In the genomic region with DNA sequence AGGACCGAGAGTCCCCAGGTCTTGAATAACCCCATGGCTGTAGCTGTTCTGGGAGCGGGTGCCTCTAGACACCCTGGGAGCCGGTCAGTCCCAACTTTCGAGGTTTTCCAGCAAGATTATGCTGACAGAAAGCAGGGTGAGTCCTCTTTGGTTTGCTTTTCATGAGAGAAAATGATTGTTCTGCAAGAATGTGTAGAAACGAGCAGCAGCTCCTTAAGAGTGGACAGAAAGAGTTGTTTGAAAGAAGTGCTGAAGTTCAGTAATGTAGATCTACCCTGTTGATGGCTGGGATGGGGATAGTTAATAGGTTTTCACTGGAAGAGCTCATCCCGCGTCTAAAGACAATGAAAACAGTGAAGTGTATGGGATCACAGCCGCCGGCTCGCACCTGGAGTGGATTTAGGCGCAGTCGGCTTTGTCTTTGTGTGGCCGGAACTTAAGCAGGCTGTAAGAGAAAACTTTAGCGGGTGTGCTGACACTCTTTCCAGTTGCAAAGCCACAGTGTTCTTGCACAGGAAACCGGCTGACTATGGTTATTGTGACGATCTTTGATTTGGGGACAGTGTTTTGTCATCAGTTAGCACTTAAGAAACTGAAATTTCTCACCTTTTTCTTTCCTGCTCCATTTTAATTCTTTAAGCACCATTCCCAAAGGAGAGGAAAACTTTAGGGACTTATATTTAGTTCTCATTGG, we compare ENCODE assay signal across 9 mouse cellular contexts. TPM values are rescaled to one million over a fixed set of nuclear protein-coding genes. Genes with fewer than 3 reads are reported as not detected.
A peak's percentile ranks its signal among the peaks of the same experiment; 100 is the strongest.
DNase-seq lines count a peak whose midpoint lies in the region; ATAC-seq lines count a peak whose summit lies in the region.
"Had no signal": no experiment of that assay in that cellular context is flagged by ENCODE, and none has a peak within 500 bp of the region (broad histone marks: within the 10 kb centered on the region; RNA-seq: fewer than 3 reads in every experiment).

No protein-coding gene starts in this region.

- DNase-seq in heart, adult 11 months, result no peak
- peak; percentile 54 for DNase-seq in embryonic facial prominence, embryonic 11.5 days (ENCODE audit: low spot score)
- peak; percentile 5 to 36 for DNase-seq in natural killer cell, adult 2 months (ENCODE audit: low spot score in 2 of 2)
- no peak for DNase-seq in right cerebral cortex, postnatal 4 days
- DNase-seq in gastrocnemius, postnatal 14 days, result no peak
- DNase-seq in cerebellum, adult 18-20 months, result no peak

- ATAC-seq in heart, embryonic 14.5 days (ENCODE audit: insufficient number of reproducible peaks, insufficient read depth, low FRiP score, low read depth), result peak; percentile 13; the same call in 1 of the 2 replicates
- peak; percentile 27; the same call in 1 of the 2 replicates for ATAC-seq in embryonic facial prominence, embryonic 11.5 days (replicated peaks; ENCODE audit: insufficient number of reproducible peaks, low FRiP score, low TSS enrichment, low read depth)
- ATAC-seq in intestine, embryonic 15.5 days, result no peak

- no peaks in the 10 kb centered on the region for H3K9me3 ChIP-seq in heart, embryonic 14.5 days (ENCODE audit: control insufficient read depth, low read length)
- no peaks in the 10 kb centered on the region for H3K9me3 ChIP-seq in embryonic facial prominence, embryonic 11.5 days (replicated peaks; ENCODE audit: control insufficient read depth, low read length)
- no peaks in the 10 kb centered on the region for H3K9me3 ChIP-seq in intestine, embryonic 15.5 days

- intact Hi-C loops in gastrocnemius, postnatal 14 days (cut with DNase I; ENCODE audit: low total_unique reads), result no loop called here

- peak overlapping the region; percentile 91 for H3K4me2 ChIP-seq in heart, embryonic 14.5 days (ENCODE audit: low read length)
- H3K4me2 ChIP-seq in embryonic facial prominence, embryonic 11.5 days (ENCODE audit: low read depth, low read length), result peak overlapping the region; percentile 83
- peak overlapping the region; percentile 83 for H3K4me2 ChIP-seq in intestine, embryonic 15.5 days (replicated peaks)

- no peak overlapping the region for H3K27ac ChIP-seq in heart, embryonic 14.5 days (replicated peaks in 1 of 2; ENCODE audit: control insufficient read depth in 1 of 2, insufficient read depth in 1 of 2, low read depth in 2 of 2, low read length in 2 of 2)
- no peak overlapping the region for H3K27ac ChIP-seq in embryonic facial prominence, embryonic 11.5 days (replicated peaks; ENCODE audit: low read depth, low read length)
- H3K27ac ChIP-seq in intestine, embryonic 15.5 days, result no peak overlapping the region

- 4% methylated on average over 16 of the region's 16 CpGs for WGBS in heart, embryonic 14.5 days
- under 1% methylated on average over 16 of the region's 16 CpGs for WGBS in embryonic facial prominence, embryonic 11.5 days
- WGBS in intestine, embryonic 15.5 days, result 2% methylated on average over 16 of the region's 16 CpGs

- H3K9ac ChIP-seq in heart, embryonic 14.5 days (ENCODE audit: low read length), result peak overlapping the region; percentile 68
- H3K9ac ChIP-seq in embryonic facial prominence, embryonic 11.5 days (replicated peaks; ENCODE audit: low read length), result peak overlapping the region; percentile 51
- no peak overlapping the region for H3K9ac ChIP-seq in intestine, embryonic 15.5 days

- H3K4me1 ChIP-seq in heart, embryonic 14.5 days (ENCODE audit: control insufficient read depth in 2 of 2, insufficient read depth in 2 of 2, low read length in 2 of 2), result 0 out of 4 replicates have a peak, but pooled peaks cover 0 to 3% of the 10 kb centered on the region in 2 experiments
- H3K4me1 ChIP-seq in embryonic facial prominence, embryonic 11.5 days (ENCODE audit: control insufficient read depth, insufficient read depth, low read length), result no peaks in the 10 kb centered on the region; the same call in none of the 2 replicates
- peaks cover 9% of the 10 kb centered on the region for H3K4me1 ChIP-seq in intestine, embryonic 15.5 days (replicated peaks)

- no peaks in the 10 kb centered on the region for H3K36me3 ChIP-seq in heart, embryonic 14.5 days (ENCODE audit: control insufficient read depth, insufficient read depth, low read length)
- H3K36me3 ChIP-seq in embryonic facial prominence, embryonic 11.5 days (replicated peaks; ENCODE audit: control insufficient read depth, insufficient read depth, low read depth, low read length), result no peaks in the 10 kb centered on the region
- no peaks in the 10 kb centered on the region for H3K36me3 ChIP-seq in intestine, embryonic 15.5 days

- H3K4me3 ChIP-seq in heart, embryonic 14.5 days (ENCODE audit: control insufficient read depth in 1 of 2, insufficient read depth in 1 of 2, low read depth in 1 of 2, low read length in 2 of 2), result peak overlapping the region; percentile 50 to 62
- H3K4me3 ChIP-seq in embryonic facial prominence, embryonic 11.5 days (ENCODE audit: low read depth, low read length), result peak overlapping the region; percentile 52
- peak overlapping the region; percentile 42 for H3K4me3 ChIP-seq in intestine, embryonic 15.5 days (replicated peaks)

- peaks cover 33% of the 10 kb centered on the region for H3K27me3 ChIP-seq in heart, embryonic 14.5 days (ENCODE audit: control insufficient read depth, insufficient read depth, low read length)
- H3K27me3 ChIP-seq in embryonic facial prominence, embryonic 11.5 days (ENCODE audit: control insufficient read depth, insufficient read depth, low read length), result peaks cover 18% of the 10 kb centered on the region
- H3K27me3 ChIP-seq in intestine, embryonic 15.5 days (replicated peaks), result peaks cover 31% of the 10 kb centered on the region
- H3K27me3 ChIP-seq: CH12.LX had no signal

RNA-seq across cellular contexts. Expression of a gene that starts 9.7 kb away (rescaled TPM):
- 0.20 and 0.57 TPM in 2 replicates for polyA plus RNA-seq in heart, embryonic 14.5 days (2014; fragmentation: Nextera tagmentation; extraction: Ambion mirVana)
- 0.84 and 1.5 TPM in 2 replicates for polyA plus RNA-seq in embryonic facial prominence, embryonic 11.5 days (2014; fragmentation: Nextera tagmentation; extraction: Ambion mirVana)
- 0.09 and 0.15 TPM in 2 replicates for polyA plus RNA-seq in intestine, embryonic 15.5 days (2015; fragmentation: Nextera tagmentation; extraction: Ambion mirVana)
- not detected for total RNA-seq in gastrocnemius, postnatal 14 days (2021)
- total RNA-seq: CH12.LX had no signal

Comparison
In these comparisons a context has a peak if more than half of its experiments do, and no peak if none do; other contexts are left out.
1. DNase-seq: peak in embryonic facial prominence, embryonic 11.5 days (single experiment) and natural killer cell, adult 2 months (2 of 2); none in heart, adult 11 months (single experiment), right cerebral cortex, postnatal 4 days (single experiment), gastrocnemius, postnatal 14 days (single experiment) and cerebellum, adult 18-20 months (0 of 2).
2. Peak in every context shown above with its lines, with median percentiles within 50 percentile points of each other: H3K4me2 ChIP-seq and H3K4me3 ChIP-seq.